Mouse (Mus musculus): ENCODE results near the gene Amy1. TPM values are rescaled to one million over a fixed set of nuclear protein-coding genes. Genes with fewer than 3 reads are reported as not detected.

Gene Amy1
- 1.0 TPM for total RNA-seq (2023)

DNA sequence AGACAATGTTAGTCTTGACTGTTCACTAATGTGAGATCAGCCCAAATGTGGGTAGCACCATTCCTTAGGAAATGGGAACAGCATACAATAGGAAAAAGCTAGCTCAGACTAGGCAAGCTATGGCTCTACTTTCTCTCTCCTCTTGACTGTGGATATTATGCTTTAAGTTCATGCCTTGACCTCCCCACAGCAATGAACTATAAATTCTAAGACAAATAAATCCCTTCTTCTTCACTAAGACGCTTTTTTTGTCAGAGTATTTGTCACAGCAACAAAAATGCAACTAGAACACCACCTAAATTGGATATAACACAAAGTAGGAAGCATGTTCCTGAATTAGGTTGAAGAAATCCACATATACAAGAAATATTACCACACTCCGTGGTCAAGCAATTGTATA, at the start of gene Amy1:
Amy1 (minus strand) TSS at position 101 of the 400 bp plus-strand sequence.

GRCm38 (mm10) chr3:113629606-113630359, 23.3 kb upstream of the Amy1 start, which contains the start of gene Rnpc3:
Rnpc3 (minus strand) TSS chr3:113630149.

GRCm38 (mm10) chr3:113532328-113532727, 74.2 kb downstream of the Amy1 start, which contains the start of gene Amy2a1:
Amy2a1 (minus strand) TSS chr3:113532428.

Other genes starting within 250 kb of the Amy1 start
- gene Amy2a1, start 74.3 kb downstream of the Amy1 start, total RNA-seq (2023) = 10.2 TPM
- gene Rnpc3, start 23.4 kb upstream of the Amy1 start, total RNA-seq (2023) = 57.9 TPM